Mouse (Mus musculus) adrenal gland, adult 10 weeks (tissue): ENCODE results near the gene Ppbp. TPM values are rescaled to one million over a fixed set of nuclear protein-coding genes. Genes with fewer than 3 reads are reported as not detected.

Experiments
- polyA plus RNA-seq: library from polyadenylated mRNA; stranded (reverse); fragments of 350-450 nt; fragmentation: Illumina TruSeq; extraction: RNeasy Lipid Tissue Mini Kit (QIAGEN cat#74804); gene quantifications from one replicate; pipeline ENCODE4 v1.2.3, GENCODE M21; 2014; ENCODE audit warnings: low read depth, low replicate concordance

The Ppbp gene
- polyA plus RNA-seq: 1.7 TPM

DNA sequence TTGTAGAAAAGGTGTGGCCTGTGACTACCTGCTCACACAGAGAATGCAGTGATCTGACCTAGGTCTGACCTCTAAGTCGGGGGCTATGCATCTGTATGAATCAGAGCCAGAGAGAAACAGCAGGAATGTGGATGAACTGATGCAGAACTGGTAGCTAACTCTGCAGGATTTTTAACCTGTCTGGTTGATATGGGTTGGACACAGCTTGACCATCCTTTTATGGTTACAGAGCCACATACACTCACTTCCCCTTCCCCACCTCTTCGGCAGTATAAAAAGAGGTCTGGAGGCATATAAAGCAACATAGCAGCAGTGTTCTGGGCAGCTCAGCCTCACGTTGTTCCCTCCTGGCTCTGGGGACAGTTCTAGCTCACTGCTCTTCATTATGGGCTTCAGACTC lies at the start of gene Ppbp:
Gene Ppbp, plus strand, starts transcription at position 301 of the 400 bp plus-strand sequence.

DNA sequence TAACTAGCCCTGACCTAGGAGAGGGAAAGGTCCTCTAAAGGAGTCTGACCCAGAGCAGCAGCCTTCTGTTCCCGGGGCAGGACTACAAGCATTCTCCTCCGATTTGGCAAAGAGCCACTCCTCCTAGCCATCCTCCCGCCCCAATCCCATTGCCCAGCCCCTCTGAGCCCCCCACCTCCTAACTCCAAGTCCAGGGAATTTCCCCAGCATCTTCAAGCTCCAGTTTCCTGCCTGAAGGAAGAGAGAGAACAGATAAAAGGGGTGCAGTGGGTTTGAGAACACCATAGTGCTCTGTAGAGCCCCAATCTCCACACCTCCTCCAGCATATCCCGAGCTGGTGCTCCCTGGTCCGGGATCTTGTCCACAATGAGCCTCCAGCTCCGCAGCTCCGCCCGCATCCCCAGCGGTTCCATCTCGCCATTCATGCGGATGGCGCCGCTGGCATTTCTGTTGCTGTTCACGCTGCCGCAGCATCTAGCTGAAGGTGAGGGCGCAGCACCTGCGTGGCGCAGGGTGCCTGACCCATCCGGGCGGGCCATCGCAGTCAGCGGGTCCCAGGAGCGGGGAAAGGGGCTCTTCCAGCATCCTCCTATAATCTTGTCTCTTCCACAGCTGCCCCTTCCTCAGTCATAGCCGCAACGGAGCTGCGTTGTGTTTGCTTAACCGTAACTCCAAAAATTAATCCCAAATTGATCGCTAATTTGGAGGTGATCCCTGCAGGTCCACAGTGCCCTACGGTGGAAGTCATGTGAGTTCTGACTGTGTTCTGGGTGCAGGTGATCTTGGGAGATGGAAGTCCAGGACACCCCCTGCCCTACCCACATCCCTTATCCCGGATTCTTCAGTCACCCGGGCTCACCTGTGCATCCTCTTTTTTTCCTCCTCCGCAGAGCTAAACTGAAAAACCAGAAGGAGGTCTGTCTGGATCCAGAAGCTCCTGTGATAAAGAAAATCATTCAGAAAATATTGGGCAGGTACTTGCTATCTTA lies 8.9 kb upstream of the Ppbp start, which contains the start of gene Cxcl5:
Gene Cxcl5, plus strand, starts transcription at position 284 of the 989 bp plus-strand sequence.

DNA sequence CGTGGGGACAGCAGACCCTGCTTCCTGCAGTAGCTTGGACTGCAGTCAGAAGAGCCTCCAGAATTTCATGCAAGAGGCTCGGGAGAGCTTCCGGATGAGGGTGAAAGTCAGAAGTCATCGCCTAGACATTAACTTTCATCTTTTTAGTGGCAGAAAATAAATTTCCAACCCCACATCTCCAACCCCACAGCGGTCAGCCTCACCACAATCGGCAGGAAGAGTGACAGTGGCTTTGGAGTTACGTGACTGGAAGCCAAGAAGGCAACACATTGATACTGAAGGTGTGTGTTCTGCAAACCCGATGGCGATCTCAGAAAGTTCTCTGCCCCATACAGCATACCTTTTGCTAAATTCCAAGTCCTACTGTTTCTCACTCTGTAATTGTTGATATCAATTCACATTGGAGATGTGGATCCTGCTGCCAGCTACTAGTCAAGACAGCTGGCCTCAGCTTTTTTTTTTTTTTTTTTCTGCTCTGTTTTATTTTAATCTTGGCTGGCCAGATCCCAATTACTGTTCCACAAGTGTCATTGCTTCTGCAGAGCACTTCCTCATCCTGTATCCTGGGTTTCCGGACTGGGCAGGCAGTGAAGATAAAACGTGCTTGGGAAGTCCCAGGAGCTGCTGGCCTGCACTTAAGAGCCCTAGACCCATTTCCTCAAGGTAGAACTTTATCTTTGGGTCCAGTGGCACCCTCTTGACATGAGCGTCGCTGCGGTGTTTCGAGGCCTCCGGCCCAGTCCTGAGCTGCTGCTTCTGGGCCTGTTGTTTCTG lies 3.7 kb downstream of the Ppbp start, which contains the start of gene Pf4:
Gene Pf4, plus strand, starts transcription at position 556 of the 774 bp plus-strand sequence.

DNA sequence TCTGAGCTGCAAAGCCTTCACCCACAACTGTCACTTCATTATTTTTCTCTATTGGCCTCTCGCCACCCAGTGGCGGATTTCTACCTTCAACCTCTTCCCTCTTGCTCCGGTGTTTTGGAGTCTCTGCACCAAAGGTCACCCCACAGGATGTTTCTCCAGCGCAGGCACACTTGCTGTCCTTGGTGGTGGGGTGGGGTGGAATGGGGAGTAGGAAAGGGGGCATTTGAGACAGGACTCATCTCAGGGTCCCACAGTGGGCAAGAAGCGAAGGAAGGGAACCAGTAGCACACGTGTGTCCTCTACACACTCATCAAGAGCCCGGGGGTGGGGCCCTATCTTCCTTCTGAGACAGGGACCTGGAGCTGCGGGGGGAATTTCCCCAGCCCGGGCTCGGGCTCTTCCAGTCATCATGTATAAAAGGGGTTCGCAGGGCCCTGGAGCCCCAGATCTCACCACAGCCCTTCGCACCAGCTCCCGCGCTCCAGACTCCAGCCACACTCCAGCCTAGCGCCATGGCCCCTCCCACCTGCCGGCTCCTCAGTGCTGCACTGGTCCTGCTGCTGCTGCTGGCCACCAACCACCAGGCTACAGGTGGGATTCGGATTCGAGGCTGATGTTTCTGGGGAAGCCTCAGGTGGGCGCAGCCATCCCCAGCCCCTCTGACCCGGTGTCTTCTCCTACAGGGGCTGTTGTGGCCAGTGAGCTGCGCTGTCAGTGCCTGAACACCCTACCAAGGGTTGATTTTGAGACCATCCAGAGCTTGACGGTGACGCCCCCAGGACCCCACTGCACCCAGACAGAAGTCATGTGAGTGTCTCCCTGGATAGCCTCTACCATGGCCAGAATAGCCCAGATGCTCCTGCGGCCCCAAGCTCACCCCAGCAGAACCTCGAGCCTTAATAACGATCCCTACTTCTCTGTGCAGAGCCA lies 17.6 kb downstream of the Ppbp start, which contains the start of gene Cxcl3:
Gene Cxcl3, plus strand, starts transcription at position 445 of the 930 bp plus-strand sequence.

DNA sequence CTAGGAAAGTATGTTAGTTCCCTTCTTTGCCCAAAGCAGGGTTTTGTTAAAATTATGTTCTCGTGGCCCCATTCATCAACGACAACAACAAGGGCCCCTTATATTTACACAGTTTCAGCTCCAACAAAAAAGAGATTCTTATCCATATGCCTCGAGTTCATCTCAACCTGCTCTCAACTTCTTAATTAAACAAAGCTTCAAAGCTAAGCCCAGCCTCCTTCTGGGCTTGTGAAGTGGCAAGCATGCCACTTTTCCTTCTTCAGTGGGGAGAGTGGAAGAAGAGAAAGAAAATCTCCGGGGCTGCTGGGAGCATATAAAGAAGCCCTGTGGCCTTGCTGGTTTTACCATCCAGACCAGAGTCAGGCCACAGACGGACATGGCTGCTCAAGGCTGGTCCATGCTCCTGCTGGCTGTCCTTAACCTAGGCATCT lies 25.9 kb downstream of the Ppbp start, which contains the start of gene Cxcl15:
Gene Cxcl15, plus strand, starts transcription at position 340 of the 431 bp plus-strand sequence.

Other genes with a start within 250 kb of the Ppbp start
- not detected for gene Afm, start 249.6 kb upstream of the Ppbp start, polyA plus RNA-seq
- not detected for gene 5830473C10Rik, start 207.4 kb upstream of the Ppbp start, polyA plus RNA-seq
- gene Rassf6, start 127.9 kb upstream of the Ppbp start, polyA plus RNA-seq: 2.9 TPM
- not detected for gene Cxcl5, start 9.2 kb upstream of the Ppbp start, polyA plus RNA-seq
- gene Pf4, start 3.9 kb downstream of the Ppbp start, polyA plus RNA-seq: 5.0 TPM
- not detected for gene Cxcl3, start 17.6 kb downstream of the Ppbp start, polyA plus RNA-seq
- not detected for gene Cxcl15, start 26.0 kb downstream of the Ppbp start, polyA plus RNA-seq
- not detected for gene Cxcl1, start 122.7 kb downstream of the Ppbp start, polyA plus RNA-seq
- 0.58 TPM for gene Cxcl2, start 135.4 kb downstream of the Ppbp start, polyA plus RNA-seq
- 55.3 TPM for gene Mthfd2l, start 162.6 kb downstream of the Ppbp start, polyA plus RNA-seq